Comparison of ENCODE assay signal across 22 mouse cellular contexts in the genomic region with DNA sequence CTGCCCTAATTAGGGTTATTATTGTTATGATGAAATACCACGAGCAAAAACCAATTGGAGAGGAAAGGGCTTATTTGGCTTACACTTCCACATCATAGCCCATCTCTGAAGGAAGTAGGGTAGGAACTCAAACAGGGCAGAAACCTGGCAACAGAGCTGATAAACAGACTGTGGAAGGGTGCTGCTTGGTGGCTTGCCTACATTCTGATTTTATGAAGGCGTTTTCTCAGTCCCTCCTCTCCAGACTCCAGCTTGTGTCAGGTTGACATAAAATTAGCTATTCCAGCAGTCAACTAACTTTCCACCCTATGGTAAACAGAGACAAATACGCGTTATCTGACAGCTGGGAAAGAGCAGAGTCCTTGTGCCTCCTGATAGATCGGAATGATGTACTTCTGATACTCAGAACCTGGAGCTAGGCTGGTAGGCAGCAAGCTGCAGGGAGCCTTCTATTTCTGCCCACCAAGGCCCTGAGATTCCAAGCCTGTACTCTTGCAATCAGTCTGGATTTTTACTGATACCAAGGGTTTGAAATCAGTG. TPM values are rescaled to one million over a fixed set of nuclear protein-coding genes. Genes with fewer than 3 reads are reported as not detected.
A peak's percentile ranks its signal among the peaks of the same experiment; 100 is the strongest.
DNase-seq lines count a peak whose midpoint lies in the region; ATAC-seq and TF ChIP-seq lines count a peak whose summit lies in the region.
"Had no signal": no experiment of that assay in that cellular context is flagged by ENCODE, and none has a peak within 500 bp of the region (broad histone marks: within the 10 kb centered on the region; RNA-seq: fewer than 3 reads in every experiment).

No protein-coding gene starts in this region.

- H3K36me3 ChIP-seq in hindbrain, embryonic 15.5 days = no peaks in the 10 kb centered on the region
- H3K36me3 ChIP-seq in hindbrain, embryonic 13.5 days = no peaks in the 10 kb centered on the region
- no peaks in the 10 kb centered on the region for H3K36me3 ChIP-seq in liver, embryonic 14.5 days (replicated peaks; ENCODE audit: control insufficient read depth, insufficient read depth, low read depth)
- H3K36me3 ChIP-seq in neural tube, embryonic 15.5 days = no peaks in the 10 kb centered on the region
- H3K36me3 ChIP-seq: limb, embryonic 13.5 days; lung, embryonic 15.5 days had no signal

- H3K27ac ChIP-seq in hindbrain, embryonic 15.5 days (replicated peaks) = no peak overlapping the region
- no peak overlapping the region for H3K27ac ChIP-seq in hindbrain, embryonic 13.5 days
- H3K27ac ChIP-seq in liver, embryonic 14.5 days = no peak overlapping the region
- no peak overlapping the region for H3K27ac ChIP-seq in neural tube, embryonic 15.5 days (replicated peaks)

- 86% methylated on average over 5 of the region's 5 CpGs for WGBS in hindbrain, embryonic 15.5 days
- WGBS in hindbrain, embryonic 13.5 days = 77% methylated on average over 5 of the region's 5 CpGs
- 39% methylated on average over 5 of the region's 5 CpGs for WGBS in liver, embryonic 14.5 days (ENCODE audit: insufficient replicate concordance)
- WGBS in neural tube, embryonic 15.5 days = 81% methylated on average over 5 of the region's 5 CpGs

- H3K4me3 ChIP-seq in hindbrain, embryonic 15.5 days = no peak overlapping the region
- no peak overlapping the region for H3K4me3 ChIP-seq in hindbrain, embryonic 13.5 days
- H3K4me3 ChIP-seq in liver, embryonic 14.5 days (ENCODE audit: insufficient read depth in 1 of 2, low read depth in 2 of 2, low read length in 2 of 2) = no peak overlapping the region
- H3K4me3 ChIP-seq in neural tube, embryonic 15.5 days (replicated peaks) = no peak overlapping the region

- TF ChIP-seq EP300 in liver, embryonic 14.5 days (IDR thresholded peaks at IDR 0.05; ENCODE audit: low read depth) = no peak

- H3K4me2 ChIP-seq in hindbrain, embryonic 15.5 days = peak overlapping the region; percentile 82; the same call in 1 of the 2 replicates
- H3K4me2 ChIP-seq in hindbrain, embryonic 13.5 days = no peak overlapping the region
- peak overlapping the region; percentile 88; the same call in 1 of the 2 replicates for H3K4me2 ChIP-seq in liver, embryonic 14.5 days (ENCODE audit: low read depth)
- peak overlapping the region; percentile 77; the same call in 1 of the 2 replicates for H3K4me2 ChIP-seq in neural tube, embryonic 15.5 days

- ATAC-seq in hindbrain, embryonic 15.5 days (ENCODE audit: low FRiP score, low read depth) = no peak
- ATAC-seq in hindbrain, embryonic 13.5 days (ENCODE audit: low FRiP score) = no peak
- ATAC-seq in liver, embryonic 14.5 days (ENCODE audit: insufficient read depth) = no peak
- no peak for ATAC-seq in neural tube, embryonic 15.5 days (ENCODE audit: low FRiP score)

- peaks cover 19% of the 10 kb centered on the region for H3K4me1 ChIP-seq in hindbrain, embryonic 15.5 days (replicated peaks)
- H3K4me1 ChIP-seq in hindbrain, embryonic 13.5 days (replicated peaks) = peaks cover 15% of the 10 kb centered on the region
- peaks cover 19 to 35% of the 10 kb centered on the region in 2 experiments for H3K4me1 ChIP-seq in liver, embryonic 14.5 days (replicated peaks; ENCODE audit: control insufficient read depth in 2 of 2, insufficient read depth in 2 of 2, low read length in 1 of 2)
- peaks cover 19% of the 10 kb centered on the region for H3K4me1 ChIP-seq in neural tube, embryonic 15.5 days

- H3K9ac ChIP-seq in hindbrain, embryonic 15.5 days = no peak overlapping the region
- no peak overlapping the region for H3K9ac ChIP-seq in hindbrain, embryonic 13.5 days
- H3K9ac ChIP-seq in liver, embryonic 14.5 days (replicated peaks) = no peak overlapping the region
- no peak overlapping the region for H3K9ac ChIP-seq in neural tube, embryonic 15.5 days (replicated peaks)

- TF ChIP-seq CTCF in liver, embryonic 14.5 days (IDR thresholded peaks at IDR 0.05; ENCODE audit: low read depth) = no peak

- H3K9me3 ChIP-seq in hindbrain, embryonic 15.5 days = no peaks in the 10 kb centered on the region
- no peaks in the 10 kb centered on the region for H3K9me3 ChIP-seq in hindbrain, embryonic 13.5 days
- no peaks in the 10 kb centered on the region for H3K9me3 ChIP-seq in liver, embryonic 14.5 days (ENCODE audit: control insufficient read depth, low read length)
- H3K9me3 ChIP-seq in neural tube, embryonic 15.5 days (replicated peaks) = no peaks in the 10 kb centered on the region
- H3K9me3 ChIP-seq: G1E; limb, embryonic 13.5 days; lung, embryonic 15.5 days had no signal

- no peaks in the 10 kb centered on the region for H3K27me3 ChIP-seq in hindbrain, embryonic 15.5 days
- H3K27me3 ChIP-seq in hindbrain, embryonic 13.5 days = no peaks in the 10 kb centered on the region
- no peaks in the 10 kb centered on the region; the same call in 1 of the 2 replicates for H3K27me3 ChIP-seq in liver, embryonic 14.5 days (ENCODE audit: control insufficient read depth, insufficient read depth, low read length)
- no peaks in the 10 kb centered on the region for H3K27me3 ChIP-seq in neural tube, embryonic 15.5 days (replicated peaks)
- H3K27me3 ChIP-seq: limb, embryonic 13.5 days; lung, embryonic 15.5 days had no signal

- no peak for DNase-seq in liver, embryonic 14.5 days (ENCODE audit: low read depth in 3 of 3, low spot score in 3 of 3)
- DNase-seq in liver = no peak
- DNase-seq in brain, adult 2 months (ENCODE audit: low read depth, low spot score) = peak; percentile 69
- no peak for DNase-seq in gastrocnemius, postnatal 10 days
- DNase-seq: adrenal gland, adult 2 months; gastrocnemius, adult 2 months; heart, adult 18-20 months; kidney, adult 9 months; kidney, postnatal 36 days; layer of hippocampus, postnatal 36 days; thymus, adult 18-20 months had no signal

RNA-seq across cellular contexts. Expression of gene Fam213a, which starts 1.2 kb away (rescaled TPM):
- polyA plus RNA-seq in hindbrain, embryonic 15.5 days (2015; fragmentation: Nextera tagmentation; extraction: Ambion mirVana) = 92.1 and 107 TPM in 2 replicates
- polyA plus RNA-seq in hindbrain, embryonic 13.5 days (2015; fragmentation: Nextera tagmentation; extraction: Ambion mirVana) = 78.5 and 81.6 TPM in 2 replicates
- polyA plus RNA-seq in liver, embryonic 14.5 days (2012; rRNA removed) = 22.0 and 39.4 TPM in 2 replicates
- polyA plus RNA-seq in liver, embryonic 14.5 days (2014; fragmentation: Nextera tagmentation; extraction: Ambion mirVana) = 41.8 and 45.1 TPM in 2 replicates
- 93.2 and 96.7 TPM in 2 replicates for polyA plus RNA-seq in neural tube, embryonic 15.5 days (2015; fragmentation: Nextera tagmentation; extraction: Ambion mirVana)
- 10 to 100 TPM in 1 of 2 experiments, 1 to 10 TPM in 1; 7.2 to 11.0 TPM for total RNA-seq in gastrocnemius, postnatal 10 days (2021)

RNA-seq across cellular contexts. Expression of gene Tspan14, which starts 48.2 kb away (rescaled TPM):
- polyA plus RNA-seq in hindbrain, embryonic 15.5 days (2015; fragmentation: Nextera tagmentation; extraction: Ambion mirVana) = 61.1 and 61.7 TPM in 2 replicates
- polyA plus RNA-seq in hindbrain, embryonic 13.5 days (2015; fragmentation: Nextera tagmentation; extraction: Ambion mirVana) = 76.4 and 77.0 TPM in 2 replicates
- polyA plus RNA-seq in liver, embryonic 14.5 days (2012; rRNA removed) = 22.0 and 22.9 TPM in 2 replicates
- 25.4 and 28.5 TPM in 2 replicates for polyA plus RNA-seq in liver, embryonic 14.5 days (2014; fragmentation: Nextera tagmentation; extraction: Ambion mirVana)
- polyA plus RNA-seq in neural tube, embryonic 15.5 days (2015; fragmentation: Nextera tagmentation; extraction: Ambion mirVana) = 45.5 and 53.0 TPM in 2 replicates
- 10 to 100 TPM; 17.2 to 19.1 TPM for total RNA-seq in gastrocnemius, postnatal 10 days (2021)

RNA-seq across cellular contexts. Expression of gene Dydc2, which starts 54.2 kb away (rescaled TPM):
- polyA plus RNA-seq in hindbrain, embryonic 15.5 days (2015; fragmentation: Nextera tagmentation; extraction: Ambion mirVana) = 1.0 and 1.5 TPM in 2 replicates
- 0.66 and 1.1 TPM in 2 replicates for polyA plus RNA-seq in hindbrain, embryonic 13.5 days (2015; fragmentation: Nextera tagmentation; extraction: Ambion mirVana)
- polyA plus RNA-seq in liver, embryonic 14.5 days (2012; rRNA removed) = not detected in 2 replicates
- not detected in 2 replicates for polyA plus RNA-seq in liver, embryonic 14.5 days (2014; fragmentation: Nextera tagmentation; extraction: Ambion mirVana)
- 0.32 and 0.38 TPM in 2 replicates for polyA plus RNA-seq in neural tube, embryonic 15.5 days (2015; fragmentation: Nextera tagmentation; extraction: Ambion mirVana)
- total RNA-seq in gastrocnemius, postnatal 10 days (2021) = not detected
- total RNA-seq: G1E; gastrocnemius, adult 2 months; heart, adult 18-20 months had no signal
- polyA plus RNA-seq: adrenal gland, adult 2 months; erythroblast, embryonic 14.5 days; G1E; intestine, embryonic 14.5 days; limb, embryonic 13.5 days; small intestine, adult 2 months had no signal

RNA-seq across cellular contexts. Expression of gene Dydc1, which starts 57.9 kb away (rescaled TPM):
- not detected in 2 replicates for polyA plus RNA-seq in hindbrain, embryonic 15.5 days (2015; fragmentation: Nextera tagmentation; extraction: Ambion mirVana)
- 0.22 TPM in 1 of 2 replicates, not detected in the other for polyA plus RNA-seq in hindbrain, embryonic 13.5 days (2015; fragmentation: Nextera tagmentation; extraction: Ambion mirVana)
- 0.03 TPM in 1 of 2 replicates, not detected in the other for polyA plus RNA-seq in liver, embryonic 14.5 days (2012; rRNA removed)
- 0.11 TPM in 1 of 2 replicates, not detected in the other for polyA plus RNA-seq in liver, embryonic 14.5 days (2014; fragmentation: Nextera tagmentation; extraction: Ambion mirVana)
- 0.18 TPM in 1 of 2 replicates, not detected in the other for polyA plus RNA-seq in neural tube, embryonic 15.5 days (2015; fragmentation: Nextera tagmentation; extraction: Ambion mirVana)
- not detected for total RNA-seq in gastrocnemius, postnatal 10 days (2021)
- total RNA-seq: adrenal gland, adult 2 months; G1E; gastrocnemius, adult 2 months; heart, adult 18-20 months; layer of hippocampus, postnatal 36 days had no signal
- polyA plus RNA-seq: adrenal gland, adult 2 months; erythroblast, embryonic 14.5 days; G1E; heart, embryonic 16.5 days; intestine, embryonic 14.5 days; limb, embryonic 13.5 days; lung, embryonic 15.5 days; neural tube, embryonic 14.5 days; small intestine, adult 2 months had no signal
